Mouse (Mus musculus) sigmoid colon, adult 10 weeks (tissue): ENCODE measurements around the gene Srpk1. TPM values are rescaled to one million over a fixed set of nuclear protein-coding genes. Genes with fewer than 3 reads are reported as not detected.

ENCODE experiments used
- polyA plus RNA-seq: library from polyadenylated mRNA; stranded (reverse); fragments of 350-450 nt; fragmentation: Illumina TruSeq; extraction: RNeasy Lipid Tissue Mini Kit (QIAGEN cat#74804); gene quantifications from one replicate; pipeline ENCODE4 v1.2.3, GENCODE M21; 2014; ENCODE audit warnings: low read depth, low replicate concordance

Gene Srpk1
- 151 TPM for polyA plus RNA-seq

GRCm38 (mm10) chr17:28622300-28622759, at the start of gene Srpk1:
Srpk1 (minus strand) TSS chr17:28622709.

GRCm38 (mm10) chr17:28575244-28576125, 47.0 kb downstream of the Srpk1 start, which contains the start of gene Lhfpl5:
Lhfpl5 (plus strand) TSS chr17:28575641.

GRCm38 (mm10) chr17:28560598-28560997, 61.9 kb downstream of the Srpk1 start, which contains the start of gene Clps:
Clps (minus strand) TSS chr17:28560766.

GRCm38 (mm10) chr17:28549111-28549510, 73.4 kb downstream of the Srpk1 start, which contains the start of gene Clpsl2:
Clpsl2 (plus strand) TSS chr17:28549411.

Other genes with a start within 250 kb of the Srpk1 start
- 68.1 TPM for gene Fkbp5, start 105.2 kb downstream of the Srpk1 start, polyA plus RNA-seq
- gene Armc12, start 91.9 kb downstream of the Srpk1 start, polyA plus RNA-seq = not detected
- not detected for gene Clpsl2, start 73.3 kb downstream of the Srpk1 start, polyA plus RNA-seq
- 4.1 TPM for gene Clps, start 61.9 kb downstream of the Srpk1 start, polyA plus RNA-seq
- gene Lhfpl5, start 47.1 kb downstream of the Srpk1 start, polyA plus RNA-seq = not detected
- gene Slc26a8, start 67.5 kb upstream of the Srpk1 start, polyA plus RNA-seq = not detected
- gene Mapk14, start 68.6 kb upstream of the Srpk1 start, polyA plus RNA-seq = 59.6 TPM
- 7.2 TPM for gene AC170998.1, start 103.4 kb upstream of the Srpk1 start, polyA plus RNA-seq
- gene Mapk13, start 146.6 kb upstream of the Srpk1 start, polyA plus RNA-seq = 8.5 TPM
- 65.9 TPM for gene Brpf3, start 178.4 kb upstream of the Srpk1 start, polyA plus RNA-seq
- gene Pnpla1, start 235.7 kb upstream of the Srpk1 start, polyA plus RNA-seq = 0.82 TPM